Mouse (Mus musculus): ENCODE results near the gene 1700008O03Rik.

Gene 1700008O03Rik

DNA sequence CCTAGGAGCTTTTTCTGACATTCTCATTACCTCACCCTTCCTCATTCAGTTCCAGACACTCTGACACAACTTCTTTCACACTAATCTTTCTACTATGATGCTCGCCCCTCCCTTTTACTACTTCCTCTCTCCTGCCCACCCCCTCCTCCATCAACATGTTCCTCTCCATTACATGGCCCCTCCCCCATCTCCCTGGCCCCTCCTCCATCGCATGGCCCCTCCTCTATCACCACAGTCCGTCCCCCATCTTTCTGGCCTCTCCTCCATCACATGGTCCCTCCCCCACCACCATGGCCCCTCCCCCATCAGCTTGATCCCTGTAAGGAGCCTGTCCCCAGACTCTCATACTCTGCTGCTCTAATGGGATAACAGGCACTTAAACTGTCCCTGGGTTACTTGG is 36.6 kb downstream of the 1700008O03Rik start:
- DNase-seq (ENCODE audit: low read depth, low spot score): no peak

DNA sequence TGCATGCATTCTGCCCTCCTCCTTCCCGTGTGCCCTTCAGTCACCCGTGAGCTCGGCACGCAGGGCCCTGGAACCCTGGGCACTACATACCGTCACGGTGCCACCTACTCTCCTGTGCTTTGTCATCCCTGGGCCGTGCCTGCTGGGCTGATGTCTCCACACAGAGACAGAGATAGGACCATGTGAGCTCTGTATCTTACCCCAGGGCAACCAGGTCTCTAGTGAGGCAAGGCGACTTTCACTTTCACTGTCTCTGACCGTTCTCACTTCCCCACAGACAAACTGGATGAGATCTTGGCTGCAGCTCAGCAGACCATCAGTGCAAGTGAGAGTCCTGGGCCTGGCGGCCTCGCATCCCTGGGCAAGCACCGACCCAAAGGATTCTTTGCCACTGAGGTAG is 41.0 kb downstream of the 1700008O03Rik start:
- DNase-seq (ENCODE audit: low read depth, low spot score): no peak

DNA sequence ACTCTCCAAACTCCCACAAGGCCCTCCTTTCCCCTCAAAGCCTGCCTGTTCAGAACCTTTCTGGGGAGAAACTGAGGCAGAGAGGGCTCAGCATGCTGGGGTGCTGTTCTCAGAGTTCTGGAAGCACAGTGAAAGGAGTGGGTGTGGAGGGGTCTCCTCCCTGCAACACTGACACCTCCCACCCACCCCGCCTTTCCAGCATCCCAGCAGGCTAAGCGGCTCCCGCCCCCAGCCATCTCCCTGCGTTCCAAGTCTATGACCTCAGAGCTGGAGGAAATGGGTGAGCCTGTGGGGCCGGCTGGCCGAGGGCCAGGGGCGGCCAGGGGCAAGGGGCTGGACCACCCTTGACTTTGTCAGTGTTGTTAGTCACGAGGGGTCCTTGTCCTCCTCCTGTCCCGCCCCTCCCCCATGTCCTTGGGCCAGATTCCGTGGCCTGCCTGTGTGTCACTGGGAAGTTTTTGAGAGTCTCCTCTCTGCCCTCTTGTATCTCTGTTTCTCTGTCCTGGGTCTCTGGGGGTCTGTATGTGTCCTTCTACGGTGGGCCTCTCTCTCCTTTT is 42.1 kb downstream of the 1700008O03Rik start:
- DNase-seq (ENCODE audit: low read depth, low spot score): no peak

DNA sequence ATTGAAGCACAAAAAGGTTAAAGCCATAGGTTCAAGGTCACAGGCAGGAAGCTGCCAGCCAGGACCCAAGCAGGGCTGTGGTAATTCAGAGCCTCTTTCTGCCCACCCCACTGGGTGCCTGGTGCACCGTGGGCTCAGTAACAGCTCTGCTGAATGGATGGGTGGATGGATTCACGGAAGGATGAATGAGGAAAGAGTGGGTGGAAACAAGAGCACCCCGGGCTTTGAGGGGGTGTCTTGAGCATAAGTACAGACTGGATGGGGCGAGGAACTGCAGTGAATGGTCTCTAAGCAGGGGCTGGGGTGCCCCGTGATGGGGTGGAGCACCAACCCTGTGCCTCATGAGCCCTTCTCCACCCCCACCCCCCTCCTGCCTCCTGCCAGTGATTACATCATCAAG is 43.9 kb downstream of the 1700008O03Rik start:
- no peak for DNase-seq (ENCODE audit: low read depth, low spot score)

DNA sequence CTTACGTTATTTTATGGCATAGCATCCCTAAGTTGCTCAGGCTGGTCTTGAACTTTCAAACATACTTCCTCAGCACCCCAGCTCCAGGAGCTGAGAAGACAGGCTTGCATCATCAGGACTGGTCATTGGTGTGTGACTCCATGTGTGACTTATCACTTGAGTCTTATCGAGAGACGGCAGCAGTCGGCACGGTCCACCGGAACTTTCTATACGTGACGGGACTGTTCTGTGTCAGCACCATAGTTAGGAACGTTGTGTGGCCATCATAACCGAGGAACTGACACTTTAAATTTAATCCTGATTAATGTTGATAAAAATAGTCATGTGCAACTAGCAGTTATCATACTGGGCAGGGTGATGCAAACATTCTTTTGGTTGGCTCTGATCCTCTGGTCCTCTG is 44.5 kb downstream of the 1700008O03Rik start:
- DNase-seq (ENCODE audit: low read depth, low spot score): no peak

DNA sequence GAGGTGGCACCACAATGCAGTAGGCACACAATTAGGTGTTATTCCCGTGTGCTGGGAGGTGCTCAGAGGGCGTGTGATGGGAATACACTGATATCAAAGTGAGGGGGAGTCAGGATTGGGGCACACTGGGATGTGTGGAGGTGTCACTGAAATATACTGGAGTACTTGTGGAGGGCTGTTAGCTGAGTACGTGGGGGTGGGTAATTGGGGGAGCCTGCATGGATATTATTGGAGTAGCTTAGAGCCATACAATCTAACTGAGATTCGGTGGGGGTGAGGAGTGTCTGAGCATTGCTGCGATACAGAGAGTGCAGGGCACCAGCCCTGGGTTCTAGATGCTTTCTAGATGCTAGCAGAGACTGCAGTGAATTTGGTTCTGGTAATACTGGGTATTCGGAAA is 45.4 kb downstream of the 1700008O03Rik start:
- no peak for DNase-seq (ENCODE audit: low read depth, low spot score)

DNA sequence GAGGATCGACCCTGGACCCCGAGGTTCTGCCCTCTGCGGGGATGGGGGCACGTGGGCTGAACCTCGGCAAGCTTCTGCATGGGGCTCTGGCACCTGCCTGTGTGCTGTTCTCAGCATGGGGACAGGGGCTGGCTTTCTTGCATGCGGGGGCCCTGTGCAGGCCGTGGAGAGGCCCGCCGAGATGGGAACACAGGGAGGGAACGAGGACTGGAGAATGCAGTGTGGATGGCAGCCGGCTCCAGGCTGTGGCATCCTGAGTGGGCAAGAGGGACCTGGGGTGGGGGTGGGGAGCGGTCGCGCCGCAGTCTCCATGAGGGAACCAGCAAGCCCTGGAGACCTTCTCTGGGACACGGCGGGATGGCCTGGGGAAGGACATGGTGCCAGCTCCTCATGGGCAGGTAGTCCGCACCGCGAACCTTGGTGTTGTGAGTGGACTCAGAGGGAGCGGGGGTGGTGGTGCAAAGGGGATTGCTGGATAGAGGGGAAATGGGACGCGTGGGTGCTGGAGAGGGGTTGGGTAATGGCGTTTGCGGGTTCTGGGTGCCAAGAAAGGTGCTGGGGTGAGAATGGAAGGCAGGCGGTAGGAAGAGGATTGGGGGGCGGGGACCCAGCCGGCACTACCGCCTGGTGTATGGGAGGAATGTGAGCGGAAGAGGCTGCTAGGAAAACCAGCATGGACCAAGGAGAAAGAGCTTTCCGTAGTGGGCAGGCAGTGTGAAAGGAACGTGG is 48.3 kb downstream of the 1700008O03Rik start:
- DNase-seq (ENCODE audit: low read depth, low spot score): no peak

DNA sequence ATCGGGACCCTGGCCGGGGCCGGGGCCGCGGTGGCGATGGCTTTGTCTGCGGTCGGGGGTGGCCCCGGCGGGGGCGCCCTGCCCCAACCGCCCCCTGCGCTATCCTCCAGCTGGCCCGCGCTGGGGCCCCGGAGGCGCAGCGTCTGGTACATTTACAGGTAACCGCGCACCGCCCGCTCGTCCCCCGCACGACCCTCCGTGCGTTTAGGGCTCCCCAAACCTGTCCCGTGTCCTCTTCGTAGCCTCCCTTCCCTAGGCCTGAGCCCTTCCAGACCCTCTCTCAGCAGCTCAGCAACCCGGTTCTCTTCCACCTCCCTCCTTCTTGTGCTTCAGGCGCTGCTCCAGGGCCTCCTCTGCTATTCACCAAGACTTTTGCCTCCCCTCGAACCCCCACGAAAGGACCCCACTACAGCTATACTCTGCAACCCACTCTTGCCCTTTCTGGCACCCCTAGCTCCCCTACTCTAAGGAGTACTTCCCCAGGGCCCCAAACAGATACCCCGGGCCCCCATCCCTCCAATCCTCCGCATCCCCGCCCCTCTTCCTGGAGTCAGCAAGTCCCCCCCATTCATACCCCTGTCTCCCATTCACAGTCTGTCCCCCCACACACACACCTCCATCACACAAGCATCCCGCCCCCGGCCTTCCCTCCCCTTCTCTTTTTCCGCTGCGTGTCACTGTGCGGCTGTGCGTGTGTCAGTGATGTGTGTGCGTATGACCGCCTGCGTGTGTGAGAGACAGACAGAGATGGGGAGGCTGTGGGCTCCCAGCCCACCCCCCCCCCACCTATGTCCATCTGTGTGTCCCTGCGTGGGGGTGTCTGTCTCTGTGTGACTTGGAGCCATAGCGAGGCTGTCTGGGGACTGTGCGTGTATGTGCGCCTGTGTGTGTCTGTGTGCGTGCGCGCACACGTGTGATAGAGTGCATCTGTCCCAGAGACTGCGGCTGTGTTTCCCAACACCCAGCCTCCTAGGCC is 49.3 kb downstream of the 1700008O03Rik start:
- DNase-seq (ENCODE audit: low read depth, low spot score): no peak

DNA sequence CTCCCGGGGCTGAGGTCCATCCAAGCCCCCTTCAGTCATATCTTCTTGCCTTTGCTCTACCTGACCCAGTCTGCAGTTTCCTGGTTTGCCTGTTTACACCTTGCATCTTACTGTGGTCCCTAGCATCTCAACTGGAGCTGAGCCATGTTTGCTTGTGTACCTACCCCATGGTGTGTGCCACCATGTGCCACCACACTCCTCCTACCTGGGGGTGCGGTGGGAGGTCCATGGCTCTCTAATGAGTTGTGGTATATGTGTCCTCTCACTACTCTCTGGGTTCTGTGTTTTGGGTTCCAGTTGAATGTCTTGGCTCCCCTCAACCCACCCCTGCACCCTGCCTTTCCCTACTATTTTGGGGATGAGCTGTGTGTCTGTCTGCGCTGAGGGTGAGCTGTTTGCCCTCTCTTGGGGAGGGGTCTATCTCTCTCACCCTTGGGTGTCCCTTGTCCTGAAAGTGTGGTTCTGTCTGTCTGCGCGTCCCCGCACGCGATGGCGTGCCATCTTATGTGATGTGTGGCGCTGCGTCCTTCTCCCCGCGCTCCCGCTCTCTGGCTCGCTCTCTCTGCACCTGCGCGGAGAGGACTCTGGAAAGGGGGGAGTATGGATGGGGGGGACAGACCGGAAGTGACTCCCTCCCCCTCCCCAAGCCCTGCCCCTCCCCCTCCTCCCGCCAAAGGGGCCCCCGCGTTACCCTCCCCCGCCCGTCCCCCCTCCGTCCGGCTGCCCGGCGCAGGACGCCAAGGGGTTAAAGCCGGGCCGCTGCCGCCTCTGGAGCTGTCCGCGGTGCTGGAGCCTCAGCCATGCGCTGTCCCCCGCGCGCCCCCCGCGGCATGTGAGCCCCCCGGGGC is 50.4 kb downstream of the 1700008O03Rik start:
- no peak for DNase-seq (ENCODE audit: low read depth, low spot score)

DNA sequence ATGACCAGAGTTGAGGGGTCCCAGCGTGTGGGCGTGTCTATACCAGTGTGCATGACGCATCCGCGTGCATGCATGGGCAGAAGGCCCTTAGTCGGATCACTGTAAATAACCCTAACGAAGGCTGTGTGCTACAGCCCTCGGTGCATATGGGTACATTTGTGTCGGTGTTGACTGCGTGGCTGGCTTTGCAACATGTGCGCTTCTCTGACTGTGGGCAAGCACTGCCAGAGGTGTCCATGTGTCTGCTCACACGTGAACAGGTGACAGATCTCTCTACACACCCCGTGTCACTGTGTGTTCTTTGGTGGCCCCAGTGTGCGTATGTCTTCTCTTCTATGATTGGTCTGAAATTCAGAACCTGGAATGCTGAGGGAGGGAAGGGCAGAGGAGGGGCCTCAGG is 51.5 kb downstream of the 1700008O03Rik start:
- DNase-seq (ENCODE audit: low read depth, low spot score): no peak

DNA sequence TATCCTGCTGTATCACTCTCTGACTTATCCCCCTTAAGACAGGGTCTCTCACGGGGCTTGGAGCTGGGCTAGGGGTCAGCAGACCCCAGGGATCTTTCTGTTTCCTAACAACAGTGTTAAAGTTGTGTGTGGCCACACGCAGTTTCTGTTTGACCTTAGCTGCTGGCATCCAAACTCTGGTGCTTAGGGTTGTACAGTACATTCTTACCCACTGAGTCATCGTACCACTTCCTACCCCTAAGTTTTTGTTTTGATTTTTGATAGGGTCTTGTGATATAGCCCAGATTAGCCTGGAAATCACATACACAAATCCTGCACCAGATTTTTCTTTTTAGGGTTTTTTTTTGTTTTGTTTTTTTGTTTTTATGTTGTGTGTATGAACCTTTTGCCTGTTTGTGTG is 53.3 kb downstream of the 1700008O03Rik start:
- DNase-seq (ENCODE audit: low read depth, low spot score): peak; percentile 65

DNA sequence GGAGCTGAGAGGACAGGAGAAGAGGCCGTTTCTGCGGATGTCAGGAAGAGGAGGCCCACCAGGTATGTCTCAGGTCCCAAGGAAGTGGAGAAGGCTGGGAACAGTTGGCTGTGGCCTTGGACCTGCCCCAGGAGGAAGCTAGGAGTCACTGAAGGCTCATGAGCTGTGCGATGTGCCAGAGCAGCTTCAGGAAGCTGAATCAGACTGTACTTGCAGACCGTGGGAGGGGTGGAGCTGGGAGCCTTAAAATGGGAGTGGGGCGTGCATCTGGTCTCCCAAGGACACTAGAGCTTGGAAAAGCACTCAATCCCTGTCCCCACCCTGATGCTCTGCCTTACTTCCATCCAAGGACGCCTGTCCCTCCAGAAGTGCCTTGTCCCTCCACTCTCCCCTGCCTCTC is 59.0 kb downstream of the 1700008O03Rik start:
- no peak for DNase-seq (ENCODE audit: low read depth, low spot score)

DNA sequence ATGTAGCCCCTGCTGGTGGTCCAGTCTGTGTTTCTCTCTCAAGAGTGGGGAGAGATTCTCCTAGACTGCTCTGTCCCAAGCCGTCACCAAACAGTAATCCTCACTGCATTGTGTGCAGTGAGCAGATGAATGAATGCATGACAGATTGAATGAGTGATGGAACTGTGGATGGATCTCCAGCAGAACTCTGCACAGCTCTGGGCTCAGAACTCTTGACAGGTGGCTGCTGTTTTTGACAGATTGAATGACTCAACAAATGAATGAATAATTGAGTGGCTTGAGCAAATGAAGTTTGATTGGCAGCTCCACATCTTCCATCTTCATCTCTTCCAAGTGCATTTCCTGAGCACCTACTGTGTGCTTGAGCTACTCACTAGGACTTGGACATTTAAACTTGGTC is 63.3 kb downstream of the 1700008O03Rik start:
- DNase-seq (ENCODE audit: low read depth, low spot score): no peak

DNA sequence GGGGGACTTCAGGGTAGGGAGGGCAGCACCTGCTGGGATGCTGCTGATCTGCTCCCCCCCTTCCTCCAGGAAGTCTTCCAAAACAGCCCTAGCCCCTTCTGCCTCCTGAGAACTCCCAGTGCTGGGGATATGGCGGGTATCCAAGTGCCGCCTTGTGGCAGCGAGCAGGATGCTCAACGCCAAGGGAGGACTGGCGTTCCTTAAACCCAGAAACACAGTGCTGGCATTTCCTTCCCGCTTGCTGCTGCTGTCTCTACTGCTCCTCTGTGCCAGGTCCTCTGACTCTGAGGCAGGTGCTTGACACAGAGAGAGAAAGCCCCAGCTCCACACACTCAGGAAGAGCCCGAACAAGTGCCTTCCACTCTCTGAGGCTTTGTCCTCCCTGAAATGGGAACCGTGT is 64.7 kb downstream of the 1700008O03Rik start:
- DNase-seq (ENCODE audit: low read depth, low spot score): no peak

DNA sequence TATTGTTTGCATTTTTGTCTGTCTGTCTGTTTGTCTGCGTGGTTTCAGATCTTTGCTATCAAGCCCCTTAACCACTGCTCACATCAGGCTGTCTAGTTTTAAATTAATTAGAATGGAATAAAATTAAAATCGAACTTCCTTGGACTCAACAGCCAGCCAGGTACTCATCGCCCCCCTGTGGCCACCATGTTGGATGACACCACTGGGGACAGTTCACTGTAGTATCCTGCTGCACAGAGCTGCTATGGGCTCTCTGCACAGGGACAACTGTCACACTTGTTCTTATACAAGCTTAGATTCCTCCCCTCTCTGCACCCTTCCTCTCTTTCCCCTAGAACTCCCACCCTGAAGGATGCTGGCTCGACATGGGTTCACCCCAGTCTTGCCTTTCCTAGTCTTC is 67.7 kb downstream of the 1700008O03Rik start:
- peak; percentile 16 for DNase-seq (ENCODE audit: low read depth, low spot score)

DNA sequence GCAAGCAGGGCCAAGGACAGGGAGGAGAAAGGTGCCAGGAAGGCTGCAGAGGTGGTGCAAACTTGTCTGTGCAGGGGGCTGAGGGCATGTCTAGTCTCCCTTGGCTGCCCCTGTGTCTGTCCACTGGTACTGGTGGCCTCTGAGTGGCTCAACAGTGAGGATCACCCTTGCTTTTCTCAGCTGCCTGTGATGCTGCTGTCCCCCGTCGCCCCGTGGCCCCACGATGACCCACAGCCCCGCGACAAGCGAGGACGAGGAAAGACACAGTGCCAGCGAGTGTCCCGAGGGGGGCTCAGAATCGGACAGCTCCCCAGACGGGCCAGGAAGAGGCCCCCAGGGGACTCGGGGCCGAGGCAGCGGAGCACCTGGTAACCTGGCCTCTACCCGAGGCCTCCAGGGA is 73.1 kb downstream of the 1700008O03Rik start:
- DNase-seq (ENCODE audit: low read depth, low spot score): no peak

DNA sequence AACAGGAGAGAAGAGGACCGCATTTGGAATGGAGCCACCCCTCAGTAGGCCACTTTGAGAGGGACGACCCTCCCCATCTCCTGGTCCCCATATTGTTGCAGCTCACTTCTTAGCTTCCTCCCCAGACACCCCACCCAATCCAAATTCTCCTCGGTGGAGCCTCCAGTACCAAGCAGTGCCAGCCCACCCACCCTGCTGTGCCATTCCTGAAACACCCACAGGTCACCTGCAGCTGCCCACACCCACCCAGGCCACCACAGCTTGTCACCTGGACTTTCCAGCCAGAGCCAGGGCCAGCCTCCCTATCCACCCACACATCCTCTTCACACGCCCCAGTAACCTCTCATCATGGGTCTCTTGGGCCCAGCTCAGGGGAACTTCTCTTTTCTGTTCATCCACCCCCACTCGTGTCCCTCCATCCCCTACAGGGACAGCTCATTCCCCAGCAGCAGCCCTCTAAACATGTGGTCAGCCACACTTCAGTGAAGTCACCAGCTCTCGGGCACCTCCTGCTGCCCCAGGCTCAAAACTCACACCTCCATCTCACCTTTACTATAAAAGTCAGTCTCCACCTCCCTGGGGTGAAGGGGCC is 73.8 kb downstream of the 1700008O03Rik start:
- no peak for DNase-seq (ENCODE audit: low read depth, low spot score)

DNA sequence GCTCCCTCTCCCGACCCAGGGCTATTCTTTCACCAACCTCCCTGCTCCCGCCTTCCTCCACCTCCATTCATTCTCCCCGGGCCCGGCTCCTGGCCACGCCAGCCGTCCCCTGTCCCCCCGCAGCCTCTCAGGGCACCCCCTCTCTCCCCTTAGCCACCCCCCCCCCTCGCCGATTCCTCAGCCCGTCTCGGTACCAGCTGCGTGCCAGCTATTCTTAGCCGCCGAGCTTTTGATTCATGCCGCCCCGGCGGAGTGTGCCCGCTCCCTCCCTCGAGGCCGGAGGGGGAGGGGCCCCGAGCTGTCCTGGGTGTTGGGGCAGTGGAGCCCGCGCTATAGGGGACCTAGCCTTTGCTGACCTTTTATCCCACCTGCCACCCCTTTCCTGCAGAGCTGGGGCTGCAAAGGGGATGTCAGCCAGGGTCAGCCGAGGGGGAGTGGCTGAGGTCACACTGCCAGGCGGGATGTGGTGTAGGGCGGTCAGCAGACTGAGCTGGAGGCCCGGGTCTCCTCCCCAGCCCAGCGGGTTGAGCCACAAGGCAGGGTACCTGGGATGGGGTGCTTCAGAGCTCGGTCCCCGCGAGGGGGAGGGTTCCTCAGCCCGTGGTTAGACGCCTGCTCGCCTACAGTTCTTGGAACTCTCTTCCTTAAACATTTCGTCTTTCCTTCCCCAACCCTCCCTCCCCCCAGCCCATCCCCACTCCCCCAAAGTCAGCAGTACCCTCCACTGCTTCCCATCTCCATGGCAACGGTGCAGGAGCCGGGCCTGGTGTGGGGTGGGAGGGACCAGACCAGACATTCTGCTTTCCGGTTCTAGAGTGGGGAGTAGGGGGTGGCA is 74.5 kb downstream of the 1700008O03Rik start:
- no peak for DNase-seq (ENCODE audit: low read depth, low spot score)

DNA sequence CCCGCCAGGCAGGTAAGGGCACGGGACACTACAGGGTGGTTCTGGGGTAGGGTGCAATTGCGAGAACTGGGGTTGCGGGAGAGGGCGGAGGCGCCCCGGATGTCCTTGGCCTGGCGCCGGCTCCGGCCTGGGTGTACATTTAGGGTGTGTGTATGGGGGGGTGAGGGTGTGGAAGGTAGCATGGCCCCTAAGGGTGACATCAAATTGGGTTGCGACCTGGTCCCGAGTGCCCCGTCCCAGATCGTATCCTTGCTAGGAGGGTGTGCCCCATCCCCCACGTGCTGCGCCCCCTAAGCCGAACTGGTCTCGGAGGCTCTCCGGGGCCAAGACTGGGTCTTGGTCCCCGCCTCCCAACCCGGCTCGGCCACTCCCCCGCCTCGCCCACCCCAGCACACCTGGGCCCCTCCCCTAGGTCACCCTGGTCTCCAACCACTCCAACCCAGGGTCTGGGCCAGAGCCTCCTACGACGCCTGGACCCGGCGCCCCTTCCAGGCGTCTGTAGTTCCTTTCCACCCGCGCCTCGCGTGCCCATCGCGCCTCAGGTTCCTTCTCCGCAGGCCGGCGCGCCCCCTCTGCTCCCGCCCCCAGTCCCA is 75.2 kb downstream of the 1700008O03Rik start:
- DNase-seq (ENCODE audit: low read depth, low spot score): no peak

All from 3T3-L1 (cell line).